Mouse (Mus musculus) olfactory bulb, adult 2 months (tissue): ENCODE measurements around the gene Gadd45b.

Experiments
- CTCF ChIP-seq: fragments of 200-500 bp; IDR thresholded peaks from 2 replicates; pipeline ENCODE4 v1.5.1; 2012; ENCODE audit warnings: low read depth, mild to moderate bottlenecking, low read length, moderate library complexity; ENCODE audit not compliant: insufficient read depth
- POLR2A ChIP-seq: fragments of 200-500 bp; IDR thresholded peaks from 2 replicates; pipeline ENCODE4 v1.6.1; 2012; ENCODE audit warnings: mild to moderate bottlenecking, low read depth, low read length, moderate library complexity; ENCODE audit not compliant: insufficient read depth

- TF ChIP-seq CTCF (no peak), POLR2A (no peak)
These were observed 40.3 kb downstream of the Gadd45b start for GRCm38 (mm10) chr10:80970159-80970558.
